Mouse (Mus musculus) right cerebral cortex, postnatal 36 days (tissue): ENCODE data around the gene Rasgef1b.
A peak's percentile ranks its signal among the peaks of the same experiment; 100 is the strongest.

Experiments
- DNase-seq, 2 experiments: peaks; one replicate each; pipeline ENCODE4 v3.0.0; 2022; ENCODE audit warnings: low spot score in 2 of 2, mixed read lengths in 1 of 2

The Rasgef1b gene

DNA sequence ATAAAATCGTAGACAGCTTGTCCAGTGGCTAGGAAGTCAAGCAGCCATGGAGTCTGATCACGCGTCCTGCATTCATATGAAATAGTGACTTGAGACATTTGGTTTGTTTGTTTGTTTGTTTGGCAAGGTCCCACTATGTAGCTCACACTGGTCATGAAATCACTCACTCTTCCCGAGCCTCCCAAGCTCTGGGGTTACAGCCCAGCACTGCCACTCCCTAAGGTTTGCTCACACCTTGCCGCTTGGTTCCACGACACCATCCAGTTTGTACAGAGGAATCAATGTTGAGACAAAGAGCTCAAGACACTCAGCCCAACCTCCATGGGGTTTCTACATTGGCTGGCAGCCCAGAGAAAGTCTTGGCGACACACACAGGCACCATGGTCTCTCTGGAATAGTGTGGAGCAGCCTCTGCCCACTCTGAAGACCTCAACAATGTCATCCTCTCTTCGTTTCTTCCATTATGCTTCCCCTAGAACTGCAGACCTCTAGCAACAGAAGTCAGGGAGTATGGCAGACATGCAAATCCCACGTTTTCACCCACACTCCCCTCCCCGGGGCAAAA, 436.5 kb downstream of the Rasgef1b start:
- DNase-seq = no peak

- DNase-seq = no peak
Measured at GRCm38 (mm10) chr5:99291084-99291830, 437.6 kb downstream of the Rasgef1b start.

DNA sequence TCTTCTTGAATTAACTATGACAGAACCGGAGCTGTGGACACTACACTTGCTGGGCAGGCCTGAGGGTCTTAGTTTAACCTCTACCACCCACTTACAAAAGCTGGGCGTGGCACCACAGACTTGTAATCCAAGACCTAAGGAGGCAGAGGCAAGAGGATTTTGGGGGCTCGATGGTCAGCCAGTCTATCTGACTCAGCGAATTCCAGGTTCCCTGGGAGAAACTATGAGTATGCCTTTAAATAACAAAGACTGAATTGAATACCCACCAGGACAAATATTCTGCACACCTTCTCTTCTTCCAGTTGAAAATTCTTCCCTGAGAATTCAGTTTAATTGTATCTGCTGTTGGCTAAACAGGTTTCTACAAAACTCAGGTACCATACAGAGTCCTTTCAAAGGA, 440.6 kb downstream of the Rasgef1b start:
- DNase-seq = no peak

DNA sequence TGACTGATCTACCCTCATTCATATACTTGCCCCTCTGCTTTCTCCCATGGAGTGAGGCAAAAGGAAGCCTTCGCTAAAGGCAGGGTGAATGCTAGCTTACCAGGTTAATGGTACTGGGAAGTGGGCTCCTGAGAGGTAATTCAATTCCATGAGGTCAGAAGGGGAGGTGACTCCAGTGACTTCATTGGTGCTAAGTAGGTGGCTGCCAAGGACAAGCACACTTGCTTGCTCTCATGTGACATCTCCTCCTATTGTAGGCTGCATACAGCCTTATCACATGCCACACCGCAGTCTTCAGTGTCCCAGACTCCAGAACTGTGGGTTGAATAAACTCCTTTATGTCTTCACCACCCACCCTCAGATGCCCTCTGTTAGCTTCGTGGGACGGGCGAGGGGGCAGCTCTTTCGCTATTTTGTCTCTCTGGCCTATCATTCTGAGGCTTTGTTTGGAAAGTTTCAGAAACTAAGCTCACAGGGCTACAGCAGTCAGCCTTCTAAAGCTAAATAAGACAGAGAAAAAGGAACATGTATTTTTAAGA, 441.1 kb downstream of the Rasgef1b start:
- peak in 1 of 2 experiments; percentile 52 for DNase-seq

DNA sequence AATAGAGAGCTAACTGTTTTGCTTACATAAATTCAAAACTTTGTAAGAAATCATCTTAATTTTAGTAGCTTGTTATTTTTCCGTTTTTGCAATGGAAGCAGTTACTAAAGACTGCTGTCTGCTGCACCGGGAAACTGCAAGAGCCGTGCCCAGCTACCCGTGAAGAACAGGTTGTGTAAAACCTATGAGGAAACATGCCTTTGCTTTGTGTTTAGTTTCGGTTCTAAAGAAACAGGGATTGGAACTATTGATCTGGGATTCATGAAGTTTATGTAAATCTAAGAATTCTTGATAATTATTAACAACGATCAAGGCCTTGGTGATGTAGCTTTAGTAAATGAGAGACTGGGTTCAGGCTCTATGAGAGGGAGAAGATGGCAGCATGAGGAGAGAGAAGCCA, 442.3 kb downstream of the Rasgef1b start:
- no peak for DNase-seq

GRCm38 (mm10) chr5:99286024-99286423, 442.8 kb downstream of the Rasgef1b start:
- no peak for DNase-seq

- no peak for DNase-seq
Measured at GRCm38 (mm10) chr5:99284369-99284768, 444.5 kb downstream of the Rasgef1b start.

DNA sequence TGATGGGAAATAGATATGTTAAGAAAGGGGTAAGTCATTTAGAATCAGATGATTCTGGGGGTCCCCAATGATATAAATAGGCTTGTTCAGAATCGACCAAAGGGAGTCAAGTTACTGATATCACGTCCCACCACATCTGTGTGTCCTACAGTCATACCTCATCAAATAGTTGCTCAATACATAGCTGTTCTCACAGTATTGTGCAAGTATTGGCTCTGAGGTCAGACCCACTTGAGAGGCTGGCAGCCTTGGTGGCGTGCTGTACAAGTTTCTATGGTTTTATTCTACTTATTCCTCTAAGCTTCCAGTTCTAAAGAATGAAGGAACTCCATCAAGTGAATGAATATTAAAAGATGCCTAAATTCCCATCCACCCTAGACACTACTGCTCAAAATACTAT, 445.2 kb downstream of the Rasgef1b start:
- no peak for DNase-seq

DNA sequence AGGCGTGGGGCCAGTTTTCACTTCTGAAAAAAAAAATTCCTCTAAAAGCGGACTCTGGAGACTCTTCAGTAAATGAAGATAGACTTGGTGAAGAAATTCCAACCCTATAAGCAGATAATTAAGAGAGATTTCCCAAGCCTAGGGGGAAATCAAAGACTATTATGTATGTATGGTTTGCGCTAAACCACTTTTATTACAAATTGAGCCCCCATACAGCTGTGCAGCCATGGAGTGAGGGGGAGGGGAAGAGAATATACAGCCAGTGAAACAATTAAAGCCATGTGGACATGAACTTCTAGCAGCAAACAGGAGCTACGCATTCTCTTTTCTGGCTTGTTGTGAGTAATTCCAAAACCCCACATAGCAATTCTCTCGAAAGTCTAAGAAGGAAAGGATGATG, 448.3 kb downstream of the Rasgef1b start:
- DNase-seq = no peak

GRCm38 (mm10) chr5:99279016-99279757, 449.7 kb downstream of the Rasgef1b start:
- DNase-seq = no peak

DNA sequence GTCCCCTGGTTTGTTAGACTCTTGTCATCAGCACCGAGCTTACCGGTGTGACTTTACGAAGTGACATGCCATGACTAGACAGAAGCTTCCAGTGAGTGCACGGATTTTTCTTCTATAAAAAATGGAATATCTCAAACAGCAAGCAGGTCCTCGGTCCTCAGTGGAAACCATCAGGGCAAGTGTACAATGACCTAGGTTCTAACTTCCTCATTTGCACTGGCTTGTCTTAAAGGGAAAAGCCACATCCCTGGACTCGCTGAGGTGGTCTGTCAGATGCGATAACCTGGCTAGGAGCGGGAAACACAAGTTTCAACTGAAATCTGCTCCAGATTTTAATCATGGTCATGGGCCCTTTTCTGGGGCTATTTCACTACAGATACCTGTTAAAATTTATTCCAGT, 450.5 kb downstream of the Rasgef1b start:
- no peak for DNase-seq

DNA sequence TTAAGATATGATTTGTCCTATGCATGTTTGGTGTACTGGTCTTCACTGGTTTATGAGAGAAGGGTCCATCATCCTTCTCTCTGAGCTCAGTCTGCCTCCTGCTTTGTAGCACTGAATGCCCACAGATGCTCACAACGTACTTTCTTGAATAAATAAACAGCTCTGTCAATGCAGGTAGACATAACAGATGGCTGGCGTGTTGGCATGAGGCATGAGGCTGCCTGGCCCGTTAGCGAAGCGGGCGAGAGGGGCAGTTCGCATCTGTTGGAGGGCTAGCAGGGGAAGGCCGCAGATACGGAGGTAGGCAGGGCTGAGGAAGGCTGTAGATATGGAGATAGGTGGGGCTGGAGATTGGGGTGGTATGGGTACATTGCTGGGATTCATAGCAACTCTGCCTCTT, 451.3 kb downstream of the Rasgef1b start:
- no peak for DNase-seq

DNA sequence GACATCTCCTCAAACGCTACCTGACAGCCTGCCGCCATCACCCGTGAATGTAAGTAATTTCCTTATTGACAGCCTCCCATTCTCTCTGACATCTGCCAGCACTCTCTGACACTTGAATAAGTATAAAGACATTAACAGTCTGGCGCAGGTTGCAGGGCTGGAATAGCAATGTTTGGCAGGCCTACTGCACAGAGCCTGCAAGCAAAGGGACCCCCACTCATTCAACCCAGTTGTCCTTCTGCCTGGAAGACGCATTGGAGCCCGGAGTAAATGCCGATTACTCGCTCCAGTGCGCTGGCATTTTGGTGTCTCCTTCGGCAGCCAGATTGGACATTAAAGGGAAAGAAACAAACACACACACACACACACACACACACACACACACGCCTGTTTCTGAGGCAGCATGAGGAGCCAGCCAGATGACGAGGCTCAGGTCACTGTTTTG, 454.7 kb downstream of the Rasgef1b start:
- DNase-seq = no peak

DNA sequence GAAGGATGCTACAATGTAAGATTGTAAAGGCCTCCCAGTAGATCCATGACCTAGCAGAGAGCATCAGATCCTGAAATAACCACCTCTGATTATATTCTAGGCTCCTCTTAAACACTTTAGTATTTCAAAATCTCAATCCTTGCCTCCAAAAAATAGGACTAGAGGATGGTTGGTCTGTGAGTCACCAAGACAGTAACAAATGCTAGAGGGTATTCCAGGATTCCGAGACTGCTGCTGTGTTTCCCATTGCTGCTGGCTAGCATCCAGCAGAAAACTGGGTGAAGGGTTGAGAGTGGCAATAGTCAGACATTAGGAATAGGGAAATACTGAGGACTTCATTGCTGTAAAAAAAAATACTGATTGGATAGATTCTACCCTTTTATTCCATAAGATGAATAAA, 457.3 kb downstream of the Rasgef1b start:
- DNase-seq = no peak

- no peak for DNase-seq
Measured at GRCm38 (mm10) chr5:99269131-99269530, 459.7 kb downstream of the Rasgef1b start.

GRCm38 (mm10) chr5:99267338-99267737, 461.5 kb downstream of the Rasgef1b start:
- DNase-seq = no peak

DNA sequence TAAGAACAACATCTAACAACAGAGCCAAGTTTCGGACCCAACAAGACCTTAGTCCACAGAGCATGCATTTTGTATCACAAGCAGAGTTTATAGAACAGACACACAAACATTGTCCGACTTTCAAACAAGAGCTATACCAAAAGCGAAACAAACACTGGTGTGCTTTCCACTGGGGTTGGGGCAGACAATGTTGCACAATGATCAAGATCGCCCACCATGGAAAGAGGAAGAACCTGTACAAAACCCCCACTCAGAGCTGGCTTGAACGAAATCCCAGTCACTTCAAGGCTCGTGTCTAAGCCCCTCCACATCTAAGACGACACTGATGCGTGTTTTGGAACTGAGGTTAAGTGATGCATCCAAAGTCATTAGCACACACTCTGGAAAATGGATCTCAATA, 462.6 kb downstream of the Rasgef1b start:
- DNase-seq = no peak

GRCm38 (mm10) chr5:99262197-99262920, 466.5 kb downstream of the Rasgef1b start:
- no peak for DNase-seq

DNA sequence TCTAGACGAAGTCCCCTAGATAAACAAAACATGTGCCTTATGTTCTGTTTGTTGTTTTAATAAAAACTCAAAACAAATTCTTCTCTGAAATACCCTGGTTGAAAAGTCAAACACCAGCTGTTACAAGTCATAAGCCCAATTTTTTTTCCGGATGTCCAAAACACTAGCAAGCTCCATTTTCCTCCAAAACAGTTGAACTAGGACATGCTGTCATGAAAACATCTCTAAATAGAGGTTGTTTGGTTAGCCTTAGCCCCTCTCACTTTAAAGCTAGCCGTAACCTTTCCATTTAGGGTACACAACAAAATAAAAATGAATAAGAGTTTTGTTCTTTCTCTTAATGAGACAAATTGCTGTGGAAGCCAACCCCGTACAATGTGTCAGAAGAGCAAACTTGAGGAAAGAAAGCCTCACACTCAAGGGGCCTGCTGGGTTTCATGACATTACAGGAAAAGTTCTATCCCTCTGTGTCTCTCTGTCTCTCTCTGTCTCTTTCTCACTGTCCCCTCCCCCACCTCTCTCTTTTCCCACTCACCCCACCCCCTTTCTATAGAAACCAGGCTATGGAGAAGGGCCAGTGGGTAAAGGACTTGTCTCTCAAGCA, 467.6 kb downstream of the Rasgef1b start:
- DNase-seq = no peak

DNA sequence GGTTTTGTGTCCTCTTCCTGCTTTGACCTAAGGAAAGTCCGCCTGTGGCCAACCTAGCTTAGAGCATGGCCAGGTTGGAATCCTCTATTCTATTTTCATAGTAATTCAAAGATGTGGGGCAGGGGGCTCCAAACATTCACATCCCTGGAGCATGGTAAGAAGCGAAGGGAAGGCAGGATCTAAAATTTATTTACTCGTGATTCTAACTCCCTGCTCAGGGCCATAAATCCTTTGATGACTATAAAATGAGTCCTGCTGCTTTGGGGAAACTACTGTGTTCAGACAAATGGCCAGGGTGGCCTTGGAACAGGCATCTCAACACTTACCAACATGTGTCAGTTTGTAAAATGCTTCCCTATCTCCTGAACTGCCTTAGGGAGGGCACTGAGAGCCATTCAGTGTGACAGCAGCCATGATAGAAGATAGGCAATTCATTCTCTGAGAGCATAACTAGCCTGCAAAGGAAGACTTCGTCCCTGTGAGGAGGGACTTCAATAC, 470.8 kb downstream of the Rasgef1b start:
- DNase-seq = no peak
